Mouse (Mus musculus) neural tube, embryonic 12.5 days (tissue): Measurements from ENCODE around the gene Tbc1d17. TPM values are rescaled to one million over a fixed set of nuclear protein-coding genes. Genes with fewer than 3 reads are reported as not detected.

Source experiments
- ATAC-seq: fragments of 200-750 bp; cut with Nextera tagmentation; 2 replicates; pipeline ENCODE4 v1.8.0; 2017; ENCODE audit warnings: low read depth, mild to moderate bottlenecking, moderate TSS enrichment, moderate library complexity; ENCODE audit not compliant: low FRiP score
- H3K27ac ChIP-seq: fragments of 300-500 bp; sonication (generic); 2 replicates; pipeline ENCODE4 v1.5.1; 2016
- H3K27me3 ChIP-seq: fragments of 300-500 bp; sonication (generic); replicated peaks from 2 replicates; pipeline ENCODE4 v1.6.1; 2016; ENCODE audit warnings: mild to moderate bottlenecking
- H3K36me3 ChIP-seq: fragments of 300-500 bp; sonication (generic); 2 replicates; pipeline ENCODE4 v1.6.1; 2016; ENCODE audit warnings: mild to moderate bottlenecking
- H3K4me1 ChIP-seq: fragments of 300-500 bp; sonication (generic); 2 replicates; pipeline ENCODE4 v1.6.1; 2016
- H3K4me2 ChIP-seq: fragments of 300-500 bp; sonication (generic); replicated peaks from 2 replicates; pipeline ENCODE4 v1.6.1; 2016; ENCODE audit warnings: mild to moderate bottlenecking
- H3K4me3 ChIP-seq: fragments of 300-500 bp; sonication (generic); 2 replicates; pipeline ENCODE4 v1.5.1; 2016
- H3K9ac ChIP-seq: fragments of 300-500 bp; sonication (generic); 2 replicates; pipeline ENCODE4 v1.6.1; 2016; ENCODE audit warnings: mild to moderate bottlenecking
- H3K9me3 ChIP-seq: fragments of 300-500 bp; sonication (generic); 2 replicates; pipeline ENCODE4 v1.6.1; 2016; ENCODE audit warnings: mild to moderate bottlenecking
- WGBS: fragments of 180-500 bp; shearing (Covaris S2); methylation state at CpG from one replicate; pipeline ENCODE4 v1.1.7; 2016; 5-methylcytosine and 5-hydroxymethylcytosine counted together
- polyA plus RNA-seq: library from polyadenylated mRNA; unstranded; fragments of >200 nt; fragmentation: Nextera tagmentation; extraction: Ambion mirVana; gene quantifications from 2 replicates; pipeline ENCODE4 v1.2.1, GENCODE M21; 2016

Gene Tbc1d17
- polyA plus RNA-seq, 1 experiment from 2014 or later, result 95.4 TPM

DNA sequence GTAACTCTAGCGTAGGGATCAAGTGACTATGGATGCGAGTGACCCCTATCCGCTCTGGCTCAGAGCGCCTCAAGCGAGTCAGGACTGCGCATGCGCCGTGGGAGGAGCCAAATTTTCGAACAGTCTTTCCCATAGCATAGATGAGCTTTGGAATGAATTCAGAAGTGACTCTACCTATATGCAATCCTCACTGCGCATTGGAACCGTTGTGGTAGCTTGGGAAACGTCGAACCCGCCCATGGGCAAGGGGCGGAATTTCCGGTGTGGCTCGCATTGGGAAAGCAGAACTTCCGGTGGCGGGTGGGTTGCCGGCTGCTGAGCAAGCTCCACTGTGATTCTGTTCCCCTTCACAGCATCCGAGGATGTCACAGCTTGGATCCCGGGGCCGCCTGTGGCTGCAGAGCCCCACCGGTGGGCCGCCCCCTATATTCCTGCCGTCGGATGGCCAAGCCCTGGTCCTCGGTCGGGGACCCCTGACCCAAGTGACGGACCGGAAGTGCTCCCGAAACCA lies 8.2 kb upstream of the Tbc1d17 start, which contains the start of gene Pnkp:
Gene Pnkp (plus strand): TSS at position 98 of the 511 bp plus-strand sequence.
- Histone ChIP-seq H3K9me3 (no peaks in the 10 kb centered on the region), H3K4me3 (peak within 1 kb of the TSS; percentile 77), H3K27me3 (no peaks in the 10 kb centered on the region), H3K4me1 (peaks cover 49% of the 10 kb centered on the region), H3K27ac (peak within 1 kb of the TSS; percentile 82), H3K36me3 (peaks cover 24% of the 10 kb centered on the region), H3K9ac (peak within 1 kb of the TSS; percentile 85), H3K4me2 (peak within 1 kb of the TSS; percentile 87)
- ATAC-seq, result peak; percentile 10
- WGBS, result under 1% methylated on average over 32 of the region's 32 CpGs

DNA sequence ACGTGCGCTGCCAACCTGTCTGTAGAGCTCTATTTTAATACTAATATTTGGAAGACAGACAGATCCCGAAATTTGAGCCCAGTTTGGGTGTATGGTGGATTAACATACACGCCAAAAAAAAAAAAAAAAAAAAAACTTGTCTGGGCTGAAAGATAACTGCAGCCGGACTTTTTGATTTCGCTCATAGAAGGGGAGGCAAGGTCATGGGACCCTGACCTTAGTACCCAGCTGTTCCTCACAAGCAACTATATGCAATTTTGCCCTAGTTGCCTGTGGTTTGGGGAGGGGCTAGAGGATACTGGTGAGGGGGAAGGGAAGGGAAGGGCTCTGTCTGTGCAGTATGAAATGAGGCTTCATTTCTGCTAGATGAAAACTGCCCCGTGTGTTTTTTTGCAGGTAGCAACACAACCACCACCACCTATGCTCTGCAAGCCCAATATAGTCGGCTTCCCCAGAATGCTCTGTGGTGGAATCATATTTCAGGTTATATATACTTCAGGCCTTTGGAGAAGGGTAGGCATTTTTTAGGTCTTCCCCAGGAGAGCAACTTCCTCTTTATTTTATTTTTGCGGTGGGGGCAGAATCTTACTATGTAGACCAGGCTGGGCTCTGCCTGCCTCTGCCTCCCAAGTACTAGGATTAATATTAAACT lies 7.5 kb upstream of the Tbc1d17 start:
- Histone ChIP-seq H3K27ac (peak overlapping the region; percentile 8; the same call in 1 of the 2 replicates), H3K4me1 (peaks cover 51% of the 10 kb centered on the region), H3K36me3 (peaks cover 17% of the 10 kb centered on the region), H3K4me3 (peak overlapping the region; percentile 77; the same call in 1 of the 2 replicates), H3K9me3 (no peaks in the 10 kb centered on the region), H3K27me3 (no peaks in the 10 kb centered on the region), H3K9ac (peak overlapping the region; percentile 85; the same call in 1 of the 2 replicates), H3K4me2 (peak overlapping the region; percentile 87)
- WGBS, result 68% methylated on average over 9 of the region's 9 CpGs
- ATAC-seq, result no peak

DNA sequence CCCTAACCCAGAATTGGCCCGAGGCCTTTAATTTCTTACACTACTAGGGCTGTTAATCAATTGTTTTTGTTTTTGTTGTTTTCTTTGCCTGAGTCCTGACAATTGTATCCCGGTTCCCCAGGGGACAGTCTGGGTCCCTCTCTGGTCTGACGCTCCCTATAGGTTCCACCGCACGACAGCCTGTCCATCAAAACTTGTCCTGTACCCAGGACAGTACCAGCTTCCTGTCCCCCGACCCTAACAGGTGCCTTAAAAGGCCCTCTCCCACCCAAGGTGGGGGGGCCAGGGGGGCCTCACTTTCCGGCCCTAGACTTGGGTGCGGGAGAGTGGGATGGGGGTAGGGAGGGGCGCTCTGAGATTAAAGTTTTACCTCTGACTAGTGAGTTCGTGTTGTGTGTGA lies 6.2 kb upstream of the Tbc1d17 start:
- Histone ChIP-seq H3K9ac (peak overlapping the region; percentile 72; the same call in 1 of the 2 replicates), H3K4me2 (peak overlapping the region; percentile 87), H3K36me3 (peaks cover 15% of the 10 kb centered on the region; the same call in 1 of the 2 replicates), H3K27ac (peak overlapping the region; percentile 80), H3K4me3 (peak overlapping the region; percentile 47), H3K4me1 (peaks cover 63% of the 10 kb centered on the region), H3K9me3 (no peaks in the 10 kb centered on the region), H3K27me3 (no peaks in the 10 kb centered on the region)
- 38% methylated on average over 10 of the region's 10 CpGs for WGBS
- no peak for ATAC-seq

DNA sequence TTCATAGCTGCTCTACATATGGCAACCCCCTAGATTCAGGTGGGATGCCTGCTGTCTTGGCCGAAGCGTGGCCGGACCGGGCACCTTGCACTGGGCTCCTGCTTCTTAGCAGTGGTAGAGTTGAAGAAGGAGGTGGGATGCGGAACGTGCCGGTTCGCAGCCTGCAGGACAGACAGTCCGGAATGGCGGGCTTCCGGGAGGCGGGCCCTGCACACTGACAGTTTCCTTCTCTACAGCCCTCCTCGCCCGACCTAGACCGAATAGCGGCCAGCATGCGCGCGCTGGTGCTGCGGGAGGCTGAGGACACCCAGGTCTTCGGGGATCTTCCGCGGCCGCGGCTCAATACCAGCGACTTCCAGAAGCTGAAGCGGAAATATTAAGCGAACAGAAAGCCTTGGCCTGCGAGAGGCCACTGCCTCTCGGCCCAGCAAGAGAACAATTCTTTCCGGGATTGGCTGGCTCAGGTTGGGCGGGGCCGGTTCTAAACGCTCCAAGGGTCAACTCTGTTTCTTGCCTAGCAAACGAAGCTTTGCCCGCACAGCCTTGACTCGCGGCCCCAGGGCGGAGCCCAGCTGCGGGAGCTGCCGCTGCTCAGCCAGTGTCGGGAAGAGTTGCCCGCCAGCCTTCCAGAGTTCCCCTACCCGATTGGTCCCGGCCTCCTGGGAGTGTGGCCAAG lies 5.6 kb upstream of the Tbc1d17 start:
- Histone ChIP-seq H3K27ac (peak overlapping the region; percentile 80), H3K36me3 (peaks cover 10% of the 10 kb centered on the region; the same call in 1 of the 2 replicates), H3K9ac (peak overlapping the region; percentile 72), H3K4me1 (peaks cover 61% of the 10 kb centered on the region), H3K9me3 (no peaks in the 10 kb centered on the region), H3K4me3 (peak overlapping the region; percentile 47), H3K27me3 (no peaks in the 10 kb centered on the region), H3K4me2 (peak overlapping the region; percentile 87)
- WGBS, result 2% methylated on average over 45 of the region's 45 CpGs
- ATAC-seq, result peak; percentile 4; the same call in 1 of the 2 replicates

DNA sequence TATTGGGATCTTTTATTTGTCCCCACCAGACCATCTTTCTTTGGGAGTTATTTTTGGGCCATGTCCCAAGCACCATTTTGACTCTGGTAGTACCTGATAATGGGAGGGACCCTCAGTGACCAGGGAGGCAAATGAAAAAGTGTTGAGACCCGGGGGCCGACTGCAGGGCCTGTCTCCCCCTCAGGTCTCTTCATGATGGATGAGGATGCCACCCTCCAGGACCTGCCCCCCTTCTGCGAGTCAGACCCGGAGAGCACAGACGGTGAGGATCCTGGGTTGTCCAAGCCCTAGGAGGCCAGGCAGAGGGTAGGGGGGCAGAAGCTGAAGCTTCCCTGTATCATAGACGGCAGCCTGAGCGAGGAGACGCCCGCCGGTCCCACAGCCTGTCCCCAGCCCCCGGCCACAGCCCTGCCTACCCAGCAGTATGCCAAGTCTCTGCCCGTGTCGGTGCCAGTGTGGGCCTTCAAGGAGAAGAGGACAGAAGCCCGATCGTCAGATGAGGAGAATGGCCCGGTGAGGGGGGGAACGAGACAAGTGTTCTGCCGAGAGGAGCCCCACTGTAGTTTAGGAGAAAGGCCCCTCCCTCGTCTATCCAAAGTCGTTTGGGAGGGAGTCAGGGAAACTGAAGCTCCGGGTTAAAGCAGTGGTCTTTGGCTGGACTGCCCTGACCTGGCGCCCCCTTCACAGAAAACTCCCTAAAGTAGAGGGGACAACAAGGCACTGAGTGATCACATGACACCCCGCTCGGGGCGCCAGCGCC lies 4.9 kb upstream of the Tbc1d17 start:
- H3K27ac ChIP-seq, result peak overlapping the region; percentile 80
- peaks cover 61% of the 10 kb centered on the region for H3K4me1 ChIP-seq
- peaks cover 9% of the 10 kb centered on the region; the same call in 1 of the 2 replicates for H3K36me3 ChIP-seq
- H3K4me3 ChIP-seq, result peak overlapping the region; percentile 47
- no peak for ATAC-seq
- peak overlapping the region; percentile 72 for H3K9ac ChIP-seq
- WGBS, result 32% methylated on average over 26 of the region's 26 CpGs
- H3K9me3 ChIP-seq, result no peaks in the 10 kb centered on the region
- no peaks in the 10 kb centered on the region for H3K27me3 ChIP-seq
- H3K4me2 ChIP-seq, result peak overlapping the region; percentile 87

DNA sequence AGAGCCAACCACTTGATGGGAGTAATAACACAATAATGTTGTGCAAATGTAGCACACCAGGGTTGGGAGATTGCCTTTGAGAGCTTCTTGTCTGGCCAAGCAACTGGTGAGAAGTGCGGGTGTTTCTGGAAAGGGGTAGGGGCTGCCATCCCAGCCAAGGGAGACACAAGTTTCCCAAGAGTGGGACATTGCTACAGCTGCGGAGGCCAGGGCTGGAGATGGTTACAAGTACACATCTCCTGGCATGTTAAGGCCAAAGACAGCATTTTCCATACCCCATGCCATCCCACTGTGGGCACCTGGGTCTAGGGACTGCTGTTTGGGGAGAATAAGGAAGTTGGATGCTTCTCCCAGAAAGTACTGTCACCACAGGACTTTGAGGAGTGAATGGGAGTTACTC lies 4.2 kb upstream of the Tbc1d17 start:
- Histone ChIP-seq H3K36me3 (peaks cover 9% of the 10 kb centered on the region; the same call in 1 of the 2 replicates), H3K4me2 (peak overlapping the region; percentile 87; the same call in 1 of the 2 replicates), H3K27me3 (no peaks in the 10 kb centered on the region), H3K27ac (no peak overlapping the region), H3K9ac (no peak overlapping the region), H3K4me1 (peaks cover 61% of the 10 kb centered on the region), H3K4me3 (no peak overlapping the region), H3K9me3 (no peaks in the 10 kb centered on the region)
- ATAC-seq, result no peak
- WGBS, result 91% methylated on average over 2 of the region's 2 CpGs

DNA sequence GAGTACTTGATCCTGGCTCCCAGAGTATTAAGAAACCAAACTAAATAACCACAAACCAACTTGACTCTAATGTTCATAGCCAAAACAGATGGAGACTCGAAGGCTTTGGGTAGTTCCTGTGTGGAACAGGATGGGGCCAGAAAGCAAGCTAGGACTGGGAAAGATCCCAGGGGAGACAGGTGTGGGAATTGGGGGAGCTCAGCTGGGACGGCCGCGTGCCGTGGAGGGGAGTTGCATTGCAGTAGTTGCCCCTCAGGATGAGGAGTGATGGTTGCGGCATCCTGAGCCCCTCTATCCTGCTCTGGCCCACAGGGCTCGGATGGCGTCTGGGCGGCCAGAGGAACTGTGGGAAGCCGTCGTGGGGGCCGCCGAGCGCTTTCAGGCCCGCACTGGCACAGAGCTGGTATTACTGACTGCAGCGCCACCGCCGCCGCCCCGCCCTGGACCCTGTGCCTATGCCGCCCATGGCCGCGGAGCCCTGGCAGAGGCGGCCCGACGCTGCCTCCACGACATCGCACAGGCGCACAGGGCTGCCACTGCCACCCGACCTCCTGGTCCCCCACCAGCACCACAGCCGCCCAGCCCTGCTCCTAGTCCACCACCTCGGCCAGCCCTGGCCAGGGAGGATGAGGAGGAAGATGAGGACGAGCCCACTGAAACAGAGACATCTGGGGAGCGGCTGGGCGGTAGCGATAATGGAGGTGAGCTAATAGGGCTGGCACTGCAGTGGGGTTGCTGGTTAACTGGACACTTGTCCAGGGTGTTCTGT lies 3.6 kb upstream of the Tbc1d17 start:
- Histone ChIP-seq H3K9me3 (no peaks in the 10 kb centered on the region), H3K4me2 (no peak overlapping the region; the same call in 1 of the 2 replicates), H3K27me3 (no peaks in the 10 kb centered on the region), H3K9ac (no peak overlapping the region), H3K36me3 (peaks cover 9% of the 10 kb centered on the region; the same call in 1 of the 2 replicates), H3K4me3 (no peak overlapping the region), H3K4me1 (peaks cover 62% of the 10 kb centered on the region), H3K27ac (no peak overlapping the region)
- WGBS, result 92% methylated on average over 36 of the region's 36 CpGs
- ATAC-seq, result no peak

DNA sequence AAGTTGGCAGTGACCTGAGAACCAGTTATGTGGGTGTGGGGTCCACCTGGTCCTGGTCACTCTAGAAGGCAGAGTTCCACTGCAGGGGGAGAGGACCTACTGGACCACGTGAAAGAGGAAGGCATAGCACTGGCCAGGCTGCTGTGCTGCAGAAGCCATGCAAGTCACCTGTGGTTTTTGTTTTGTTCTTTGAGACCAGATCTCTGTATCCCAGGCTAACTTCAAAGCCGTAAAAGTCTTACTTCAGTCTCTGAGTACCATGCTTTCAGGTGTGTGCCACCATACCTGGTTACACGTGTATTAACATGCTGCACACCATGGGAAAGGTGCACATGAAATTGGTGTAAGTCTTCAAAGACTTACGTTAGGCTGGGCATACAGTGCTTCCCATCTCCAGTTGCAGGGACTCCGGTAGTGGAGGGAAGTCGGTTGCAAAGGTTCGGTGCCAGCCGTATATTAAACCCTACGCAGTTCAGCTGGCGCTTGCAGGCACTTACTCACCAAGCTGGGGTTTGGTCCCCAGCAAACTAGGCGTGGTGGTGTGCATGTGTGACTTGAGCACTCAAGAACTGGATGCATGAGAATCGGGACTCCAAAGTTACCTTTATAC lies 2.9 kb upstream of the Tbc1d17 start:
- no peak overlapping the region for H3K27ac ChIP-seq
- 91% methylated on average over 12 of the region's 12 CpGs for WGBS
- peak overlapping the region; percentile 88; the same call in 1 of the 2 replicates for H3K4me2 ChIP-seq
- ATAC-seq, result no peak
- H3K36me3 ChIP-seq, result peaks cover 12% of the 10 kb centered on the region; the same call in 1 of the 2 replicates
- no peak overlapping the region for H3K4me3 ChIP-seq
- H3K4me1 ChIP-seq, result peaks cover 64% of the 10 kb centered on the region
- H3K9ac ChIP-seq, result no peak overlapping the region
- no peaks in the 10 kb centered on the region for H3K27me3 ChIP-seq
- no peaks in the 10 kb centered on the region for H3K9me3 ChIP-seq

DNA sequence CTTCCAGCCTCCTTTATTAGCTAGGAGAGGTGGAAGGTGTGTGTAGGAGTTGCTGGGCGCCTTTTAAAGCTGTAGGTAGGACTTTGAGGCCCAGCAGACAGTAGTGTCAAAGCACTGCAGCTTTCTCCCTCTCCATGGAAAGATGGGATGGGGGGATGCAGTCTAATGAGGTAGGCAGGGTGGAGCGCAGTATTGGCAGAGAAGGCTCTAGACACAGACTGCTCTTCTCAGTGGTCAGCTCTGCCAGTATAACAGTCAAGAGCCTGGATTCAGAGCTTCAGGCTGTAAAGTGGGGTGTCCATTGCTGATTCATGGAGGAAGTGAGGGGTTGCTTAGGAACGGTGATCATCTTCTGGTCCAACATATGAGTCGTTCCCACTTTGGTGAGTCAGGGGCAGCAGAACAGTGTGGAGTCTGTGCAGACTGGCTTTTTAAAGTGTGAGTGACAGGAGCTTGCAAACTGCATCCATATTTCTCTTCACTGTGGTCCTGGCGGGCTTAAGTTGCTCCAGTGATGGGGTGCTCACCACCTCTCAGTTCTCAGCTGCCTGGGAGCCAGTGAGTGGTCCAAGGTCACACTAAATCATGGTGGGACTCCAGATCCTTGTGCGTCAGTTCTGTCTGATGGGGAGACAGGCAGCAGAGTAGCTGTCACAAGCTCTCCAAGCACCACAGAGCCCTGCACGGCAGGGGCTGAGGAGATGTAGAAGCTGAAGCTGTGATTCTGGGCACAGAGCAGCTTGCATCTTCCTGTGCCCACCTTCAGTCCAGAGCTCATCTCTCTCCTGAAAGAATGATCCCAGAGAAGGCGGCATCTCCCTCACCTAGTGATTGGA lies 2.1 kb upstream of the Tbc1d17 start:
- peaks cover 19% of the 10 kb centered on the region for H3K36me3 ChIP-seq
- H3K9me3 ChIP-seq, result no peaks in the 10 kb centered on the region
- WGBS, result 83% methylated on average over 8 of the region's 8 CpGs

DNA sequence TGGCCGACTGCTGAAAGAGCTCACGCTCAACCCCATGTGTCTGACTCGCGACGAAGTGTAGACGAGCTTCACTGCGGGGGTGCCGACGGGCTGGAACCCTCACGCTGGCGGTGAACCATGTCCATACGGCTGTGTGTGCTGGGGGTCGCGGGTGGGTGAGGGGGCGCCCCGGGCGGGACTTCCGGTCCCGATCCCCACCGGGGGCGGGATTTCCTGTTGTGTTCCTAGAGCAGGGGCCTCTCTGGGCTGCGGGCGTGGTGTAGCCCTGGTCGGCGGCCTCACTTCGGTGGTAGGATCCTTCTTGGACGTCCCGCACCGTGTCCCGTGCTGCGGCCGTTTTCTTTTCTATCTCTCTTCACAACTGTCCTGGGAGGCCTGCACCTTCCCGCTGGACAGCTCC lies 1.3 kb upstream of the Tbc1d17 start:
- Histone ChIP-seq H3K9me3 (no peaks in the 10 kb centered on the region), H3K36me3 (peaks cover 27% of the 10 kb centered on the region), H3K4me2 (peak overlapping the region; percentile 88), H3K27ac (peak overlapping the region; percentile 81; the same call in 1 of the 2 replicates), H3K4me1 (peaks cover 55% of the 10 kb centered on the region), H3K4me3 (peak overlapping the region; percentile 84), H3K27me3 (no peaks in the 10 kb centered on the region), H3K9ac (peak overlapping the region; percentile 83)
- WGBS, result under 1% methylated on average over 33 of the region's 33 CpGs
- peak; percentile 41 for ATAC-seq

More for the DNA sequence above, 2.1 kb upstream of the Tbc1d17 start:
- Histone ChIP-seq H3K27ac (no peak overlapping the region), H3K4me3 (peak overlapping the region; percentile 84), H3K4me1 (peaks cover 58% of the 10 kb centered on the region), H3K4me2 (peak overlapping the region; percentile 88), H3K27me3 (no peaks in the 10 kb centered on the region), H3K9ac (peak overlapping the region; percentile 83)
- no peak for ATAC-seq
